Mouse (Mus musculus): ENCODE measurements around the gene Spock1.
A peak's percentile ranks its signal among the peaks of the same experiment; 100 is the strongest.

The Spock1 gene

DNA sequence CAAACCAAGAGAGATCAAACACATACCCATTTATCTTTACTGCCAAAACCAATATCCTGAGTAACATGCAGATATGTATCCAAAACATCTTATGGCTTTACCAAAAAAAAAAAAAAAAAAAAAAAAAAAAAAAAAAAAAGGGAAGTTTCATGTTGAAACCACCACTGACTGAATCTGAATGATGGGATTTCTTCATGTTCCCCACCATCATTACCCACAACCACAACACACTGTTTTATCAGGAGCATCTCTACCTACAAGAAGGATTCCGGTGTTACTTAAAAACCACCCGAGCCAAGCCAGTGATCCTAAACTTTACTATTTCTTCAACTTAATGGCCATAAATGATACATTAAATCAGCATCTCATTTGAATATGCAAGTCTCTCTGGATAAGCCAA is 109.5 kb downstream of the Spock1 start:
- DNase-seq = no peak

DNA sequence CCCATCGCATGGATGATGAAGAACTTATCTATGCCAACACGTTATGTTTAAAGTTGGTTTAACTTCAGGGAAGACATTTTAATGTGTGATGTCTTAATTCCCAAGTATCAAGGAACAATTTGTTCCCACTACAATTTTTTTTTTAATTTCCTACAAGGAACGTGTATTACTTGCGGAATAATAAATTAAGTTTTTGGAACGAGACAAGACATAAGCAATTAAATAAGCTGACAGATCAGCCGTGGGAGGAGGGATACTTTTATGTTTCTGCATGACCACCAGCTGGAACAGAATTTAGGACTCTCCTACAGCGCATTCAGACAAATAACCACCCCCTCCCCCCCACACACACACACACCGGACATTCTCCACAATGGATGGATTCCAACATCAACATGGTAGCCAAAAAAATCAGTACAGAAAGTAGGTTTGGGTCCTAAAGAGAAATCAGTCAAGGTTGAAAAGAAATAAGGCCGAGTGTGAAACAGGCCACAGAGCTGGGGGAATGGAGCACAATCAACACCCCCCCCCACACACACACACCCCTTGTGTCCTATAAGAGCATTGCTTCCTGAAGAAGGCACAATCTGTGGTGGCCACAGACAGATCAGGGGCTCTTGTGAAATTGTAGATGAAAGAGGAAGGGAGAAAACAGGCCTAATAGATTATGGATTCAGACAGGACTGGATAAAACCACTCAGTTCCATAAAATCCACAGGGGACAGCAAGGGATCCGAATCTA is 111.0 kb downstream of the Spock1 start:
- no peak for DNase-seq

DNA sequence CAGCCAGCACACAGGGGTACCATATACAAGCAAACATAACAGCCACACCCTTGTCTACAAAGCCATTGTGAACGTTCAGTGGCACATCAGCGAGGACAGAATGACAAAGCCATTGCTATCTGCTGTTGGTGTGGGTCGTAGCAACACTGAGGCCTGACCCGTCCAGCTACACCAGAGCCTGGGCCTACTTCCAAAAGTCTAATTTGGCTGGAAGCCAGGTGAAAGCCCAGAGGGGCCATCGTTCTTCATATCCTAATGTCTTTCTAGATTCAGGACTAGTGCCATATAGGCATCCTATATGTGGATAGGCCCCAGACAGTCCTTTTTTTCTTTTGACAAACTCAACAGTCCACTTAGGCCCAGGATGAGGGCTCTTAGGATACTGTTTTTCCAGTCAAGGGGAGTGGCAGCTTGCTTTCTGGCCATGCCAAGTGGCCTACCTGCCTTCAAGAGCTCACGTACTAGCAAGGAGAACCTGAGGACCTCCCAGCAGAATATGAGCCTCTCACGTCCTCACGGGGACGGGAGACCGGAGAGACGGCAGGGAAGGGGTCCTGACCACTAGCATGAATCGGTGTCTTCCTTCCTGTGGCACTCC is 114.4 kb downstream of the Spock1 start:
- DNase-seq = peak; percentile 44

GRCm38 (mm10) chr13:57789796-57790195 is 118.3 kb downstream of the Spock1 start:
- peak; percentile 52 for DNase-seq

- no peak for DNase-seq
Observed at GRCm38 (mm10) chr13:57788299-57788698, 119.8 kb downstream of the Spock1 start.

- DNase-seq = peak; percentile 46
Observed at GRCm38 (mm10) chr13:57786278-57786677, 121.9 kb downstream of the Spock1 start.

GRCm38 (mm10) chr13:57782975-57783374 is 125.2 kb downstream of the Spock1 start:
- peak; percentile 17 for DNase-seq

- DNase-seq = peak; percentile 65
Observed at GRCm38 (mm10) chr13:57782107-57782561, 126.0 kb downstream of the Spock1 start.

DNA sequence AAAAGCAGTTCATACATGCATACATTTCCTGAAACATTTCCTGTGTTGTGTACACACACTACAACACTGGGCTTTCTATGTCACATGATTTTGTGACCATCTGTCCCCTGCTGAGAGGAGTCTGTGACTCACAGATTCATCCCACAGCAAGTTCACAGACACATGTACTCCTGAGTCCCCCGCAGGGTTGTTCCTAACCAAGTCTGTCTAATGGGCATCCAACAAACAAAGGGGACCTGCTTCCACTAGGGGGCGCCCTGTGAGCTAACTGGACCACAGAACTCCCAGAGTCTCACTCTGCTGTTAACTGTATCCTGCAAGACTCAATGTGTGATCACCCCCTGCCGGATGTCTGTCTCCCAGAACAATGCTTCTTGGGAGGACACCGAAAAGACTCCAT is 129.0 kb downstream of the Spock1 start:
- DNase-seq = peak; percentile 59

GRCm38 (mm10) chr13:57778524-57778923 is 129.6 kb downstream of the Spock1 start:
- no peak for DNase-seq

DNA sequence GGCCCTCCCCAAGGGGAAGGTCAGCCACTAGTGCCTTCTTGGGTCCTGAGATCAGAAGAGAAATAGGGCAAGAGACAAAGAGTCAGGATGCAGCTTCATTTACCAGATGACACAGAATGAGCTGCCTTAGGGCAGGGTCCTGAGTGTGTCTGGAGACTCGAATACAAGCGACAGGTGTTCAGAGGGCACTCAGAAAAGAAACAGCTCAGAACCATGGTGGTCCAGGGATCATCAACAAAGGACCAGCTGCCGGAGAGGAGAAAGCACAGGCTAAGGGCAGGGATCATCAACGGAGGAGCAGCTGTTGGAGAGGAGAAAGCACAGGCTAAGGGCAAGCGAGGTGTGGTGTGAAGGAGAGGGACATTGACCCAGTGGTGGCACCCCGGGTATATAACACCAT is 136.1 kb downstream of the Spock1 start:
- no peak for DNase-seq

- peak; percentile 24 for DNase-seq
Observed at GRCm38 (mm10) chr13:57766721-57767120, 141.4 kb downstream of the Spock1 start.

- DNase-seq = no peak
Observed at GRCm38 (mm10) chr13:57761122-57761521, 147.0 kb downstream of the Spock1 start.

DNA sequence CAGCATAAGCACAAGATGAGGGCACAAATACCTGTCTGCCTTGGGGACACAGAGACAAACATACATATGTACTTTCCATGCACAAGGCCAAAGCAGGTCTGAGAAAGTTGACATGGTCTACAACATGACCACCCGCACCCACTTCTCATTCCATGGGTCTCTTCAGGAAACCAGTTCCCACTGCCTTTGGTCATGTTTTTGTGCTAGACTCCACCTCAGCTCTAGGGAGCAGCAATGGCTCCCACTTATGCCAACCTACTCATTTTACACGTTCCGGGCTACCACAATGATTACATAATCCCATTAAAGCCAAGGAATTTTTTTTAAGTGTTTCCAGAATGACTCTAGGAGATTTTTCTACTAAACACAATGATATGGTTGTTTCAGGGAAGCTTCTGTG is 147.5 kb downstream of the Spock1 start:
- no peak for DNase-seq

DNA sequence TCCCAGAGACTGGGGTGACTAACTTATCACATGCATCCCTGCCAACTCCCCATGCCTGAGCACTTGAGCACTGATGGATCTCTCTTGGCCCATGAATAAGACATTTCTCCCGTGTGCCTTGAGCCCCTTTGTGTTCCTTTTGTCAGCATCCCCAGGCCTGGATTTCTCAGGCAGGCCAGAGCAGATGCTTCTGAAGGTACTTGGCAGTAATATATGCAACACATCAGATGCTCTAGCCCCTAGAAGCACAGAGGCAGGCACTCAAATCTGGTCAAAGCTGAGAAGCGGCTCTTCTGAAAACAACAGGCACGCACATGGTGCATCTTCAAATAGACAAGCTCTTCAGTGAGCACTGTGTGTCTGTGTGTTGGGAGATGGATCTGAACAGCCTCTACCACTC is 151.8 kb downstream of the Spock1 start:
- DNase-seq = no peak

- DNase-seq = no peak
Observed at GRCm38 (mm10) chr13:57750831-57751230, 157.3 kb downstream of the Spock1 start.

GRCm38 (mm10) chr13:57744667-57745066 is 163.5 kb downstream of the Spock1 start:
- DNase-seq = no peak

DNA sequence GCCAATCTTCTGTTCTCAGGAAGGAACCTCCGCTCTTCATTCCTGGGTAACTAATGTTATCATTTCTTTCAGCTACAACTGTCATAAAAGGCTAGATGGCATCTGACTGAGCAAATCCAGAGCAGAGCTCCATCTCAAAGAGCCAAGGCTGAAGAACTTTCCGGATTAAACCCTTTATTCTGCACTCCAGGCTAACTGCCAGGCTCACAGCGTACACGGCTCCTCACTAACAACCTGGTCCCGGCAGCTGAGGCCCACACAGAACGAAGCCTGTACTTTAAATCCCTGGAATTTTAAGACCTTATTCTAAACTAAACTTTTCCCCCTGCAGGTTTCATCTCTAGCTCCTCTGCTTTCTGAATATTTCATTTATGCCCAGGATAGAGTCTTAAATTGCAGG is 166.9 kb downstream of the Spock1 start:
- DNase-seq = no peak

- no peak for DNase-seq
Observed at GRCm38 (mm10) chr13:57740473-57740872, 167.7 kb downstream of the Spock1 start.

DNA sequence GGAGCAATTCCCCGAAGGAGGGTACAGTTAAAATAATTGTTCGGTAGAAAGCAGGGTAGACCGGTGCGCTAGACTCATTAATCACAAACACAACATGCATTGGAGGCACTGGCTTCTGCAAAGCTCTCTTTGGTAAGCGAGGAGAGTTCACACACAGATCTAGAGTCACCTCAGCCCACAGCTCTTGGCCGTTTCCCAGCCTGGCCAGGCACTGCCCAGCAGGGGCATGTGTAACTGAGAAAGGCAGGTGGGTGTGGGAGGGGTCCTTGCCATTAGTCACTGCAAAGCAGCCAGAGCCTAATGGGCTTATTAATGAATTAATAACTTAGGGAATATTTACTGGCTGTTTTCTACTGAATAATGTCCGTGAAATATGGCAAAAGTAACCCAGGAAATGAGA is 172.1 kb downstream of the Spock1 start:
- peak; percentile 29 for DNase-seq

- DNase-seq = no peak
Observed at GRCm38 (mm10) chr13:57734549-57734948, 173.6 kb downstream of the Spock1 start.

DNA sequence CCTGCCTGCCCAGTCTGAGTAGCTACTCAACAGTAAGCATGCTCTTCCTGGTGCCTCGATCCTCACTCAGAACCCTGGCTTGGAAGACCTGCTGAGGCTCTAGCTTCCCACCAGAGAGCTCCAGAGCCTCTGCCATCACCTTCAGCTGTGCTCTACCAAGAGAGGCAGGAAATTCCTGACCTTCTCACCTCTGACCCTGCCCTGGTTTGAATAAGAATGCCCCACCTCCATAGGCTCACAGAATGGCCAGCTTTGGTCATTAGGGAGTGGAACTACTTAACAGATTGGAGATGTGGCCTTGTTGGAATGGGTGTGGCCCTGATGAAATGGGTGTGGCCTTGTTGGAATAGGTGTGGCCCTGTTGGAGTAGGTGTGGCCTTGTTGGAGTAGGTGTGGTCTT is 174.6 kb downstream of the Spock1 start:
- no peak for DNase-seq

- no peak for DNase-seq
Observed at GRCm38 (mm10) chr13:57732251-57732650, 175.9 kb downstream of the Spock1 start.

DNA sequence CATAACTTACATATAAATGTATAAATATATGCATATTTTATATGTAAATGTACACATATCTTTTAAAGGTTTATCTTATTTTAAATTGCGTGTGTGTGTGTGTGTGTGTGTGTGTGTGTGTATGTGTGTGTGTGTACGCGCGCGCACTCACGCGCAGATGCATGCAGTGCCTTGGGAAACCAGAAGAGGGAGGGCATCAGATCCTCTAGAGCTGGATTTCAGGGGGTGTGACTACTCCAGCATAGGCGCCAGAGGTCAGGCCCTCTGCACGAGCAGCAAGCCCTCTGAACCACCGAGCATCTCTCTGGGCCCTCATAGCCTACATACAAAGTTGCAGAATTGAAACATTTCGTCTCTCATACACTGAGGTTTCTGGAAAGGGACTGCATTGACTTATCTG is 180.4 kb downstream of the Spock1 start:
- no peak for DNase-seq

- no peak for DNase-seq
Observed at GRCm38 (mm10) chr13:57726654-57727053, 181.5 kb downstream of the Spock1 start.
